Mouse (Mus musculus) layer of hippocampus, adult 2 months (tissue): ENCODE data around the gene Gm14443. TPM values are rescaled to one million over a fixed set of nuclear protein-coding genes. Genes with fewer than 3 reads are reported as not detected.

Experiments
- total RNA-seq, 2 experiments: library from RNA; stranded (reverse); gene quantifications; 2 replicates each; pipeline ENCODE4 v1.2.3; 2021

Gene Gm14443
- total RNA-seq, 2 experiments from 2014 or later: 6.6 to 7.3 TPM

Other genes with a start within 250 kb of the Gm14443 start
- 1 to 10 TPM; 1.5 to 2.0 TPM for gene Gm14444, start 165.6 kb downstream of the Gm14443 start, total RNA-seq
- gene Gm14393, start 108.1 kb downstream of the Gm14443 start, total RNA-seq: not detected
- 10 to 100 TPM; 20.0 to 21.1 TPM for gene Gm14399, start 33.9 kb downstream of the Gm14443 start, total RNA-seq
- gene Gm14391, start 31.0 kb upstream of the Gm14443 start, total RNA-seq: 100 to 1,000 TPM; 109 to 113 TPM
- gene Gm14440, start 99.3 kb upstream of the Gm14443 start, total RNA-seq: under 1 TPM in 1 of 2 experiments, not detected in 1; 0.59 TPM
- gene Gm4631, start 162.3 kb upstream of the Gm14443 start, total RNA-seq: 10 to 100 TPM; 66.9 to 70.6 TPM
- 1 to 10 TPM; 5.5 to 7.0 TPM for gene Zfp968, start 196.6 kb upstream of the Gm14443 start, total RNA-seq